Mouse (Mus musculus) cerebellum, postnatal 4 days (tissue): ENCODE data around the gene Urb2.

Experiments used
- DNase-seq, 2 experiments: peaks; one replicate each; pipeline ENCODE4 v3.0.0; 2022; ENCODE audit warnings: low spot score in 2 of 2, mixed read lengths in 1 of 2

Gene Urb2

GRCm38 (mm10) chr8:124077377-124077776 lies 56.1 kb downstream of the Urb2 start:
- no peak for DNase-seq

- no peak for DNase-seq
Measured at GRCm38 (mm10) chr8:124077998-124078397, 56.7 kb downstream of the Urb2 start.

GRCm38 (mm10) chr8:124078969-124079368 lies 57.7 kb downstream of the Urb2 start:
- no peak for DNase-seq

- DNase-seq = no peak
Measured at GRCm38 (mm10) chr8:124080467-124081326, 59.4 kb downstream of the Urb2 start.

- DNase-seq = no peak
Measured at GRCm38 (mm10) chr8:124082616-124083015, 61.3 kb downstream of the Urb2 start.

- no peak for DNase-seq
Measured at GRCm38 (mm10) chr8:124083611-124084010, 62.3 kb downstream of the Urb2 start.

- DNase-seq = no peak
Measured at GRCm38 (mm10) chr8:124085668-124086067, 64.4 kb downstream of the Urb2 start.

GRCm38 (mm10) chr8:124088092-124088613 lies 66.8 kb downstream of the Urb2 start:
- no peak for DNase-seq

- DNase-seq = no peak
Measured at GRCm38 (mm10) chr8:124089016-124089415, 67.7 kb downstream of the Urb2 start.

GRCm38 (mm10) chr8:124090473-124090872 lies 69.2 kb downstream of the Urb2 start:
- DNase-seq = no peak
